Mouse (Mus musculus) adrenal gland, postnatal 25 days (tissue): ENCODE results near the gene Dnaja3. TPM values are rescaled to one million over a fixed set of nuclear protein-coding genes. Genes with fewer than 3 reads are reported as not detected.
"Not testable (repeated sequence)": the region's sequence is repeated elsewhere in the genome, so short reads cannot be mapped to it uniquely, and the experiment has no call there.

Source experiments
- DNase-seq: peaks from one replicate; pipeline ENCODE4 v3.0.0; 2021; ENCODE audit warnings: mixed read lengths
- total RNA-seq: library from RNA; stranded (reverse); gene quantifications from 2 replicates; pipeline ENCODE4 v1.2.3, GENCODE M21; 2021

Dnaja3 gene
- total RNA-seq, 1 experiment from 2014 or later = 117 TPM

- DNase-seq = no peak
Measured at GRCm38 (mm10) chr16:4722915-4723209, 83.1 kb downstream of the Dnaja3 start.

- DNase-seq = no peak
Measured at GRCm38 (mm10) chr16:4725266-4725665, 85.5 kb downstream of the Dnaja3 start.

- DNase-seq = peak; percentile 96
Measured at GRCm38 (mm10) chr16:4725780-4726527, 86.2 kb downstream of the Dnaja3 start, which contains the start of gene Hmox2. Gene Hmox2 (plus strand): TSS chr16:4726361.

GRCm38 (mm10) chr16:4726528-4727128 lies 86.8 kb downstream of the Dnaja3 start:
- no peak for DNase-seq

GRCm38 (mm10) chr16:4727526-4727925 lies 87.7 kb downstream of the Dnaja3 start:
- DNase-seq = no peak

GRCm38 (mm10) chr16:4727963-4728362 lies 88.2 kb downstream of the Dnaja3 start:
- no peak for DNase-seq

- no peak for DNase-seq
Measured at GRCm38 (mm10) chr16:4730776-4731358, 91.1 kb downstream of the Dnaja3 start.

- no peak for DNase-seq
Measured at GRCm38 (mm10) chr16:4736262-4736661, 96.5 kb downstream of the Dnaja3 start.

GRCm38 (mm10) chr16:4739994-4740393 lies 100.2 kb downstream of the Dnaja3 start:
- DNase-seq = no peak

- no peak for DNase-seq
Measured at GRCm38 (mm10) chr16:4742186-4742585, 102.4 kb downstream of the Dnaja3 start.

GRCm38 (mm10) chr16:4752155-4752554 lies 112.4 kb downstream of the Dnaja3 start:
- DNase-seq = no peak

- no peak for DNase-seq
Measured at GRCm38 (mm10) chr16:4754045-4754444, 114.3 kb downstream of the Dnaja3 start.

- not testable (repeated sequence) for DNase-seq
Measured at GRCm38 (mm10) chr16:4756660-4757335, 117.0 kb downstream of the Dnaja3 start.

Other genes starting within 250 kb of the Dnaja3 start
- 59.2 and 85.6 TPM in 2 replicates for gene Adcy9, start 219.5 kb upstream of the Dnaja3 start, total RNA-seq
- 8.0 and 11.9 TPM in 2 replicates for gene Srl, start 98.2 kb upstream of the Dnaja3 start, total RNA-seq
- 8.3 and 10.4 TPM in 2 replicates for gene Tfap4, start 80.1 kb upstream of the Dnaja3 start, total RNA-seq
- 17.1 and 23.0 TPM in 2 replicates for gene Glis2, start 45.3 kb upstream of the Dnaja3 start, total RNA-seq
- gene Pam16, start 15.0 kb upstream of the Dnaja3 start, total RNA-seq = 81.9 and 83.4 TPM in 2 replicates
- 5.4 and 9.3 TPM in 2 replicates for gene Vasn, start within 50 bp of the Dnaja3 start, total RNA-seq
- 36.2 and 39.7 TPM in 2 replicates for gene Coro7, start 39.8 kb downstream of the Dnaja3 start, total RNA-seq
- gene Nmral1, start 79.4 kb downstream of the Dnaja3 start, total RNA-seq = 7.0 and 9.1 TPM in 2 replicates
- gene Hmox2, start 86.4 kb downstream of the Dnaja3 start, total RNA-seq = 105 and 106 TPM in 2 replicates
- gene Cdip1, start 150.3 kb downstream of the Dnaja3 start, total RNA-seq = 103 and 116 TPM in 2 replicates
- not detected in 2 replicates for gene 4930562C15Rik, start 195.4 kb downstream of the Dnaja3 start, total RNA-seq
- 41.3 and 44.3 TPM in 2 replicates for gene Ubald1, start 240.3 kb downstream of the Dnaja3 start, total RNA-seq
- gene Mgrn1, start 246.3 kb downstream of the Dnaja3 start, total RNA-seq = 75.1 and 85.4 TPM in 2 replicates